Mouse (Mus musculus) stomach, embryonic 14.5 days (tissue): Measurements from ENCODE around the gene Cabin1. TPM values are rescaled to one million over a fixed set of nuclear protein-coding genes. Genes with fewer than 3 reads are reported as not detected.

Source experiments
- ATAC-seq: fragments of 200-750 bp; cut with Nextera tagmentation; 2 replicates; pipeline ENCODE4 v1.8.0; 2017; ENCODE audit warnings: low read depth, moderate TSS enrichment; ENCODE audit not compliant: insufficient number of reproducible peaks, insufficient read depth, low FRiP score
- H3K27ac ChIP-seq: fragments of 300-500 bp; sonication (generic); 2 replicates; pipeline ENCODE4 v1.5.1; 2014; ENCODE audit warnings: mild to moderate bottlenecking, low read length, moderate library complexity, mixed read lengths
- H3K27me3 ChIP-seq: fragments of 300-500 bp; sonication (generic); 2 replicates; pipeline ENCODE4 v1.6.1; 2014; ENCODE audit warnings: low read length, control low read depth, mixed read lengths; ENCODE audit not compliant: control insufficient read depth, insufficient read depth
- H3K36me3 ChIP-seq: fragments of 300-500 bp; sonication (generic); 2 replicates; pipeline ENCODE4 v1.6.1; 2014; ENCODE audit warnings: mild to moderate bottlenecking, control low read depth, low read length, moderate library complexity, mixed read lengths; ENCODE audit not compliant: control insufficient read depth, insufficient read depth
- H3K4me1 ChIP-seq: fragments of 300-500 bp; sonication (generic); 2 replicates; pipeline ENCODE4 v1.6.1; 2014; ENCODE audit warnings: low read length, control low read depth, mixed read lengths; ENCODE audit not compliant: control insufficient read depth, insufficient read depth
- H3K4me2 ChIP-seq: fragments of 300-500 bp; sonication (generic); replicated peaks from 2 replicates; pipeline ENCODE4 v1.6.1; 2014; ENCODE audit warnings: low read depth, low read length, control low read depth
- H3K4me3 ChIP-seq: fragments of 300-500 bp; sonication (generic); 2 replicates; pipeline ENCODE4 v1.5.1; 2014; ENCODE audit warnings: low read depth, low read length, control low read depth
- H3K9ac ChIP-seq: fragments of 300-500 bp; sonication (generic); replicated peaks from 2 replicates; pipeline ENCODE4 v1.6.1; 2014; ENCODE audit warnings: low read depth, mild to moderate bottlenecking, control low read depth, low read length, moderate library complexity, mixed read lengths
- H3K9me3 ChIP-seq: fragments of 300-500 bp; sonication (generic); 2 replicates; pipeline ENCODE4 v1.6.1; 2016; ENCODE audit warnings: low read depth, low read length, control low read depth; ENCODE audit not compliant: control insufficient read depth
- WGBS: fragments of 180-500 bp; shearing (Covaris S2); extraction: QIAGEN DNeasy Blood & Tissue Kit; methylation state at CpG from one replicate; pipeline ENCODE4 v1.1.7; 2014; 5-methylcytosine and 5-hydroxymethylcytosine counted together
- polyA plus RNA-seq: library from polyadenylated mRNA; unstranded; fragments of >200 nt; fragmentation: Nextera tagmentation; extraction: Ambion mirVana; gene quantifications from 2 replicates; pipeline ENCODE4 v1.2.1, GENCODE M21; 2014

The Cabin1 gene
- polyA plus RNA-seq, 1 experiment from 2014 or later: 42.7 TPM

DNA sequence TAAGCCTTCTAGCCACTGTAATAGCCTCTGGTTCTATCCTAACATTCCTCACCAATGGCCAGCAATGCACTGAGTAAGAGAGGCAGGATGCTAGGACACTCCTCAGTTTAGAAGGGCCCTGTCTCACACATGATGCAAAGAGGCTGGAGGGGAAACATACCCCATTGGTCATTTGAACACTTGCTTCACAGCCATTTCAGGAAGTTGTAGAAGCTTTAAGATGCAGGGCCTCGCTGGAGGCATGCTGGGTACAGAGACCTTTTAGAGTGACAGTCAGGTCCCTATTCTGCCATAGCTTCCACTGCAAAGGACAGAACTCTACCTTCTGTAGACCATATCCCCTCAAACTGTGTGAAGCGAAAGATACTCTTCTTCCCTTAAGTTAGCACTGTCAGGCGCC, 66.4 kb downstream of the Cabin1 start:
- WGBS: 85% methylated on average over 3 of the region's 3 CpGs
- no peak overlapping the region for H3K9ac ChIP-seq
- H3K9me3 ChIP-seq: no peaks in the 10 kb centered on the region
- H3K4me1 ChIP-seq: no peaks in the 10 kb centered on the region
- H3K27ac ChIP-seq: no peak overlapping the region
- H3K4me3 ChIP-seq: no peak overlapping the region
- peaks cover 31% of the 10 kb centered on the region for H3K36me3 ChIP-seq
- H3K27me3 ChIP-seq: no peaks in the 10 kb centered on the region
- no peak overlapping the region for H3K4me2 ChIP-seq
- no peak for ATAC-seq

DNA sequence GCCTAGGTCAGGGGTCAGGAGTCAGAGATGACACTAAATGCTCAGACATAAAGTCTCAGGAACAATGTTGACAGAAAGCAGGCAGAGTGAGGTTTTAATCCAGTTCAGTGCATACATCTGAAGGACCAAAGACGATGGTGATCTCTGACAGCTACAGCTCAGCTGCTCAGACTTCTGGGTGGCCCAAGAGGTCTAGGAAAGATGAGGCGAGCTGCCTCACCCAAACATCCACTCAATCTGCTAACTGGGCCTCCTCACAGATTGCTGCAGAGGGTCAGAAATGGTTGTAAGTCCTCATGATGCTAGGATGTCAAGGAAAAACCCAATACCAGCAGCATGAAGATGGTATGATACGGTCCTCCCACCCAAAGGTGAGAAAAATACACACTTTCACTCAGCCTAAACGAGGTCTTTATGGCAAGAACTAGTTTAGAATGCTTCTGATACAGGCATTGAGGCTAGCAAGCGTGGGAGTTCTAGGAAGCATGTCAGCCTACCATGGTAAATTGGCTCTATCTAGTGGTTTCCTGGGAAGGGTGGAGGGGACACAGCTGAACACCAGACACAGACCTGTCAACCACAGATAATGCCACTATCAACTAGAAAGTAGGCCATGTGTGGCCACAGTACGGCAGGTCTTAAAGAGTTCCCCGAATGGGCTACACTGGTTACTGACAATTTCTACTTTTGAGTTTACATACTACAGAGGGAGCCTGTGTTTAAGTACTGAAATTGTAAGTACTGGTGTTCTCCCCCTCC, 67.4 kb downstream of the Cabin1 start:
- Histone ChIP-seq H3K4me1 (no peaks in the 10 kb centered on the region), H3K27me3 (no peaks in the 10 kb centered on the region), H3K27ac (no peak overlapping the region), H3K4me2 (no peak overlapping the region), H3K9me3 (no peaks in the 10 kb centered on the region), H3K9ac (no peak overlapping the region), H3K4me3 (no peak overlapping the region), H3K36me3 (peaks cover 31% of the 10 kb centered on the region)
- ATAC-seq: peak; percentile 30; the same call in 1 of the 2 replicates
- WGBS: 82% methylated on average over 7 of the region's 7 CpGs

DNA sequence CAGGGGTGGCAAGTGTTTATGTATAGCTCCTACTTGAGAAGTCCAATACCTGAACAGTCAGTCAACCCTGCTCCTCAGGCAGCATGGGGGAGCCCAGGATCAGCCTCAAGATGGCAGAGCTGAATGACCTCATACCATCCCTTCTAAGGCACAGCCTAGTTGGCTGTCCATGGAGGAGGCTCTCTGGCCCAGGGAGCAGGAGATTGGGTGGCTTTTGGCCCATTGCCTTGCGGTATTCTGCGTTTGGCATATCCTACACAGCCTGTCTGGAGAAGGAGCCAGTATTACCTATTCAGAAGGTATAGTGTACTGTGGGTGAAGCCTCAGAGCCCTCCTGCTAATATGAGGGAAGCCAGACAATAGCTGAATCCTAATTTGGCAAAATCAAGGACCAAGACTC, 68.6 kb downstream of the Cabin1 start:
- no peak overlapping the region for H3K4me3 ChIP-seq
- no peak overlapping the region for H3K9ac ChIP-seq
- no peak overlapping the region for H3K4me2 ChIP-seq
- no peaks in the 10 kb centered on the region for H3K27me3 ChIP-seq
- no peaks in the 10 kb centered on the region for H3K9me3 ChIP-seq
- peaks cover 31% of the 10 kb centered on the region for H3K36me3 ChIP-seq
- H3K4me1 ChIP-seq: no peaks in the 10 kb centered on the region
- no peak overlapping the region for H3K27ac ChIP-seq
- ATAC-seq: no peak
- WGBS: 96% methylated on average over 2 of the region's 2 CpGs

DNA sequence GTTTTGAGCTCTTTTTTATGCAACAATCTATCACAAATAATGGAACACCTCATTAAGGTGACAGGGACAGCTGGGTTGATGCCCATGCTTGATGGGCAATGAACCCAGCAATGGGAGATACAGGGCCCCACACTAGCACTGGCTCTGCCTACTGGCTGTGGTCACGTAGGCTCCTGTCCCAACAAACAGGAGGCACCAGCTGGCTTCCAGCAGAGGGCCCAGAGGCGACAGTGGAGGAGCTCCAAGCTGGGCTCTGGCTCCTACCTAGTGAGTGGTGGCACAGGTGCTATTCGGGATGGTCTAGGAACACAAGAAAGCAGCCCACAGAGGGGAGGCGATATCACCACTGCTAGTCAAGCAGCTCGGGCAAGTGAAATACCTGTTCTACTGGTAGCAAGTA, 69.1 kb downstream of the Cabin1 start:
- Histone ChIP-seq H3K4me1 (no peaks in the 10 kb centered on the region), H3K27ac (no peak overlapping the region), H3K9ac (no peak overlapping the region), H3K36me3 (peaks cover 31% of the 10 kb centered on the region), H3K27me3 (no peaks in the 10 kb centered on the region), H3K9me3 (no peaks in the 10 kb centered on the region), H3K4me3 (no peak overlapping the region), H3K4me2 (no peak overlapping the region)
- WGBS: 83% methylated on average over 5 of the region's 5 CpGs
- no peak for ATAC-seq

DNA sequence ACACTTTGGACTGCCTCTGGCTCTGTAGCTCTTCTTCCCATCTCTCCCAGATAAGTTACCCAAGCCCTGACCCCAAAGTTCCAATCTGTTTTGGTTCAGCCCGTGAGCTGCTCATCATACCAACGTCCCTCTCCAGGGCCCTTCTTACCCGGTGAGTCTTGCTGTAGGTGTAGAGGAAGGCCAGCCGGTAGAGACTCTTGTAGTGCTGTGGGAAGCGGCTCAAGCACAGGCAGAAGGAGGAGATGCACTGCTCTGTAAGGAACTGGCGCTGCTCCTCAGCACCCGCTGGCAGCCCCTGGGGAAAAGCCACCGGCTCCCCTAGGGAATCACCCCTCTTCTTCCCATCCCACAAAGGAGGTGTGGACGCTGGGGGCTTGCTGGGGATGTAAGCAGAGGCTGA, 69.6 kb downstream of the Cabin1 start:
- H3K27me3 ChIP-seq: no peaks in the 10 kb centered on the region
- no peak overlapping the region for H3K4me3 ChIP-seq
- H3K9ac ChIP-seq: no peak overlapping the region
- no peak overlapping the region for H3K27ac ChIP-seq
- ATAC-seq: no peak
- H3K9me3 ChIP-seq: no peaks in the 10 kb centered on the region
- 88% methylated on average over 9 of the region's 9 CpGs for WGBS
- H3K4me1 ChIP-seq: no peaks in the 10 kb centered on the region
- H3K4me2 ChIP-seq: no peak overlapping the region
- H3K36me3 ChIP-seq: peaks cover 28% of the 10 kb centered on the region

DNA sequence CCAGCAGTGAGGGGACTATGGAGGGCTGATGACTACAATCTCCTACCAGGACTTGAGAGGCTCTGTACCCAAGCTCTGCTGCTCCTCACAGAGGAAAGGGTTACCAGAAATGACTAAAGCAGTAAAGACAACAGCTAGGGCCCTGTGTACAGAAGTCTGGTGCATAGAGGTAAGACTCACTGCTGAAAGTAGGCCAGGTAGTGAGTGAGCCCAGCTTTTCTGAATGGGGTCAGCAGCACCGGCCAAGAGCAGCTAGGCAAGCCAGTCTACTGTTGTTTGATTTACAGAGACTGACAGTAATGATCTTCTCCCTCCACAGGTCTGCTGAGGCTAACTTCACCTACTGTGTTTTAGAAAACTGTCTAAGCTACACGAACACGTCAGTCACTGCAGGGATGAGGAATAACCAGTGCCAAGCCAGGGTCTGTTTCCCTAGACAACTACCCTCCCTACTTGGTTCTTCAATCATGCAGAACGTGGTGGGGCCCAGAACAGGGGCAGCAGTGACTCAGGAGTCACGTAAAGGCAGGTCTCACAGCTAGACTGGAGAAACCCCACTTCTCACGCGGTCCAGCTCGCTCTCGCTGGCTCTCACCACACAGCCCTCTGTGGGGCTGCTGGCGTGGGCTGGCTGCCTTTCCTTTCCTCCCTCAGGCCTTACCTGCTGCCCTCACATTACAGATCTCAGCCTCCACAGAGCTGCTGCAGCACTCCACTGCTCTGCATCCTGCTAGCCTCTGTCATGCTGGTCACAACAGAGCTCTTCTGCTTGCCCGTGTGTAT, 70.5 kb downstream of the Cabin1 start:
- no peaks in the 10 kb centered on the region for H3K4me1 ChIP-seq
- no peak for ATAC-seq
- H3K36me3 ChIP-seq: peaks cover 30% of the 10 kb centered on the region
- WGBS: 81% methylated on average over 11 of the region's 11 CpGs
- no peak overlapping the region for H3K4me3 ChIP-seq
- no peaks in the 10 kb centered on the region for H3K9me3 ChIP-seq
- H3K4me2 ChIP-seq: no peak overlapping the region
- H3K9ac ChIP-seq: no peak overlapping the region
- H3K27me3 ChIP-seq: no peaks in the 10 kb centered on the region
- H3K27ac ChIP-seq: no peak overlapping the region

DNA sequence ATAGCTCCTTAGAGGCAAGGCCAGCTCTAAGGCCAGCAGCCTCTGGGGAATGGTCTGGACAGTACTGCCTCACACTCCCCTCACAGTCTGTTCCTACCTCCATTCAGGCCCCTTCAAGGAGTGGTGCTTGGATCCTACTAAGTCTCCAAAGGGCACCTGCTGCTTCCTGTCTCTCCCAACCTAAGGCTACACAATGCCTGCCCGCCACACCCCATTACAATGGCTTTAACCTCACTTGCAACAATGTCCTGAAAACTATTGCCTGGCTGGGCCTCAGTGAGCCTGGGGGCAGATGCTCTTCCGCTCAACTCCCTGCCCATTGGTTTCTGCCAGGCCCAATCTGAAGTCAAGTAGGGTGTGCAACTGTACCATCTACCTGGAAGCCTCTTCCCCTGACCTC, 75.5 kb downstream of the Cabin1 start:
- ATAC-seq: no peak
- H3K4me3 ChIP-seq: no peak overlapping the region
- H3K36me3 ChIP-seq: peaks cover 14% of the 10 kb centered on the region
- WGBS: 88% methylated on average over 2 of the region's 2 CpGs
- H3K4me2 ChIP-seq: no peak overlapping the region
- no peaks in the 10 kb centered on the region for H3K9me3 ChIP-seq
- no peak overlapping the region for H3K9ac ChIP-seq
- no peaks in the 10 kb centered on the region for H3K27me3 ChIP-seq
- H3K4me1 ChIP-seq: no peaks in the 10 kb centered on the region
- no peak overlapping the region for H3K27ac ChIP-seq

DNA sequence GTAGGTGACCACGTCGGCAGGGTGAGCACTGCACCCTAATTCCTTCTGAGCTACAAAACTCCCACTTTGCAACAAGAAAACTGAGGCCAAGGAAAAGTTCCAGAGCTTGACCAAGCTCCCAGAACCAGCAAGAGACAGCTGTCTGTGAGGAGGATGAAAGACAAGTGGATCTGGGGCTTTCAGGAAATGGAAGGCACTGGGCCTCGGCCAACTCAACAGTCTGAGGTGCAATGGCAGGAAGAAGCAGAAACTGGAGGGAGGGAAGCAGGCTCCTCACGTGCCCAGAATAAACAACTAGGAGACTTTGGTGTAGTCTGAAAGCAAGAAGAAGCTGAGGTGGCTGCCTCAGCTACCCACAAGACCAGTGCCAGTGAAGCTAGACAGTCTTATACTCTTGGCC, 77.4 kb downstream of the Cabin1 start:
- peaks cover 13% of the 10 kb centered on the region for H3K36me3 ChIP-seq
- 84% methylated on average over 4 of the region's 4 CpGs for WGBS
- no peak for ATAC-seq

More for the DNA sequence above, 77.4 kb downstream of the Cabin1 start:
- H3K4me3 ChIP-seq: no peak overlapping the region
- H3K4me2 ChIP-seq: no peak overlapping the region
- H3K9ac ChIP-seq: no peak overlapping the region
- no peaks in the 10 kb centered on the region for H3K27me3 ChIP-seq
- no peaks in the 10 kb centered on the region for H3K9me3 ChIP-seq
- H3K4me1 ChIP-seq: no peaks in the 10 kb centered on the region
- no peak overlapping the region for H3K27ac ChIP-seq
